Mouse (Mus musculus) cerebellum, adult 9-10 months (tissue): ENCODE results near the gene Ano6.

Experiments
- DNase-seq: peaks from one replicate; pipeline ENCODE4 v3.0.0; 2022

Gene Ano6

GRCm38 (mm10) chr15:95989496-95990124, 199.0 kb downstream of the Ano6 start:
- DNase-seq: no peak

- no peak for DNase-seq
These were observed 212.4 kb downstream of the Ano6 start for GRCm38 (mm10) chr15:96002958-96003601.

DNA sequence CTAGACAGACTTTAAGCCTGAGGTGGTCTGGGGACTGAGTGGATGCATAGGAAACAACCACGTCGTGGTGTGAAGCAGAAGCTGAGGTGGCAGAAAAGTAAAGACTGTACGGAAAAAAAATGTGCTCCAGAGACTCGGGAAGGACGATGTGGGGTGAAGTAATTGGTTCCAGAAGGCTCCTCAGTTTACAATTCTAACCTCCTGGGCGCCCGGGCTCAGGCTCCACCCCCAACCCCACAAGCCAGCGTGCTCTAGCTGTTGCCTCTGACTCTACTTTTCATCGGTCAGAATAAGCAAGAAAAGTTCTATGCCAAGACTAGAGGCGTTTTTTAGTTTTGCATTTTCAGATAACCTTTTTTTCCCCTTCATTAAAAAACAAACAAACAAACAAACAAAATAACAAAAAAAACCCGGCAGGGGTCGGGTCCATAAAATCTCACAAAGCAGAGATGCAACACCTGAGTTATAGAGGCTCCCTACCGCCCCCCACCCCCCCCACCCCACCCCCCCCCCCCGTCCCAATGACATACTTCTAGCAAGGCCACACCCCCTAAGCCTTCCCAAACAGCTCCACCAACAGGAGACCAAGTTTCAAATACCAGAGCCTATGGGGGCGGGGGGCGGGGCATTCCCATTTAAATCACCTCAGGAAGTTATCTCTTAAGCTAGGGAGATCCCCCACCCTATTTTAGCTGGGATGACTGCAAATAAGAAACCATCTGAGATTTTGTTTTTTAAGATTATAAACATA, 221.2 kb downstream of the Ano6 start:
- no peak for DNase-seq

DNA sequence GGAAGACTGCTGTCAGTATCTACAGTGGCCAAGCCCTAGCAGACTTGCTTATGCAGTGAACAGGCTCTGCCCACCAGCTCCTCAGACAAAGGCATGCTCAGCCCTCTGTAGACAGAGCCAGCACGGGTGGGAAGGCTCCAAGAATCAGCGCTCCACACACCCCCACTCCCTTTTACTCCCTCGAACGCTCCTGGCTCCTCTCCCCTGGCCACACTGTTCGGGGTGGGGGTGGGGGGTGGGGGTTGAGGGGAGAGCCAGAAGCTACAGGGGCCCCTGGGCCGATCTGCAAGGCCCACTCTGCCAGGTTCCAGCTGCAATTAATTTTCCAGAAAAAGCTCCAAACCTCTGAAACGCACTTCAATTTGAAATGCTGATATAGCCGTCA, 221.7 kb downstream of the Ano6 start:
- DNase-seq: no peak

DNA sequence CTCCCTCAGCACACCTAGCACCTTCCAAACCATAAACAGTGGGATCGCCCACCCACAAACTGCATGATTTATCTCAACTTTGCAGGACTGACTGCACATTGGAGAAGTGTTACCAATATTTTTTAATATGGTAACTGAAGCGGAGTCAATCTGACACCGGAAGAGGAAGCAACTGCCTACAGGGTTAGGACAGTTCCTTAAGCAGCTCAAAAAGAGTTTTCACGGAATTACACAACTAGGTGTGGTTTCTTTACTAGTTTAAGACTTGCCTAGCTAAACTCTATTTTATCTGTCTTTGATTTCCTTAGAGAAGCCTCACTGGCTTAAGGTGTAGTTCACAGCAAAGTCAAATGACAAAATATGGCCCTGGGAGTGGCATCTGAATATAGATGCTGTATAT, 223.9 kb downstream of the Ano6 start:
- no peak for DNase-seq

DNA sequence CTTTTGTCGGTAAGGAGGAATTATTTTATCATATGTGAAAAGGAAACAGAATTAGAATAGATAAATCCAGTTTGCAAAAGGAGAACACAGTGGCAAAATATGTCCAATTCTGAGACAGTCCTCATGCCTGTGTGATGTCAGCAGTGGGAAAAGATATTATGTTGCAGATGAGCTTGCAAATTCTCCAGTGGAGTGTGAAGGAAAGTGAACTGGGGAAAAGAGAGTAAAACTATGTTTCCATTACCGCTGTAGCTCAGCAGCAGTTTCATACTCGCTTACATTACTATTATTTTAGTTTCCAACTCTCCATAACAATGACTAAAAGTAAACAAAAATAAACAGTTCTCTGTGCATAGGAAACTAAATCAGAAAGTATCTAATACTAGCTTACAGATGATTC, 229.8 kb downstream of the Ano6 start:
- DNase-seq: no peak

- DNase-seq: no peak
These were observed 230.9 kb downstream of the Ano6 start for GRCm38 (mm10) chr15:96021506-96021905.
